In genomic region chr14:73533755-73534465, GRCm38 (mm10) we compare ENCODE assay signal across 1 mouse cellular context.
A peak's percentile ranks its signal among the peaks of the same experiment; 100 is the strongest.
TF ChIP-seq lines count a peak whose summit lies in the region.

No protein-coding gene starts in this region.

TF ChIP-seq in MEL, 35 proteins besides CTCF, POLR2A, EP300 and RAD21 (continued from another document):
- 0 out of 4 replicates have a peak, but pooled peaks of 1 of the 2 experiments have one; percentile 5 for TF ChIP-seq USF2 (IDR thresholded peaks at IDR 0.05; ENCODE audit: borderline replicate concordance in 1 of 2, insufficient read depth in 1 of 2, low read depth in 1 of 2, low read length in 2 of 2)
- peak; percentile 44; the same call in 1 of the 2 replicates for TF ChIP-seq USF1 (IDR thresholded peaks at IDR 0.05; ENCODE audit: low read depth, low read length)
